Mouse (Mus musculus): ENCODE data around the gene Mrfap1.

The Mrfap1 gene

DNA sequence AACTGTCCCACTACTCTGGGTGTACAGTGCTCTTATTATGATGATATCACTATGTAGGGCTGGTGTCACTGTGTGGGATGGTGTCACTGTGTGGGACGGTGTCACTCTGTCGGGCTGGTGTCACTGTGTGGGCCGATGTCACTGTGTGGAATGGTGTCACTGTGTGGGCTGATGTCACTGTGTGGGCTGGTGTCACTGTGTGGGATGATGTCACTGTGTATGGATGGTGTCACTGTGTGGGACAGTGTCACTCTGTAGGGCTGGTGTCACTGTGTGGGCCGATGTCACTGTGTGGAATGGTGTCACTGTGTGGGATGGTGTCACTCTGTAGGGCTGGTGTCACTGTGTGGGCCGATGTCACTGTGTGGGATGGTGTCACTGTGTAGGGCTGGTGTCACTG is 10.5 kb downstream of the Mrfap1 start:
- no peak for DNase-seq (ENCODE audit: low spot score in 2 of 2)

DNA sequence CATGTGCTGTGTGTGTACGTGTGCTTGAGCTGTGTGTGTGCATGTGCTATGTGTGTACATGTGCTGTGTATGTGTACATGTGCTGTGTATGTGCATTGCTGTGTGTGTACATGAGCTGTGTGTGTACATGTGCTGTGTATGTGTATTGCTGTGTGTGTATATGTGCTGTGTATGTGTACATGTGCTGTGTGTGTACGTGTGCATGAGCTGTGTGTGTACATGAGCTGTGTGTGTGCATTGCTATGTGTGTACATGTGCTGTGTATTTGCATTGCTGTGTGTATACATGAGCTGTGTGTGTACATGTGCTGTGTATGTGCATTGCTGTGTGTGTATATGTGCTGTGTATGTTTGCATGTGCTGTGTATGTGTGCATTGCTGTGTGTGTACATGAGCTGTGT is 17.1 kb downstream of the Mrfap1 start:
- DNase-seq (ENCODE audit: low spot score in 2 of 2): no peak

DNA sequence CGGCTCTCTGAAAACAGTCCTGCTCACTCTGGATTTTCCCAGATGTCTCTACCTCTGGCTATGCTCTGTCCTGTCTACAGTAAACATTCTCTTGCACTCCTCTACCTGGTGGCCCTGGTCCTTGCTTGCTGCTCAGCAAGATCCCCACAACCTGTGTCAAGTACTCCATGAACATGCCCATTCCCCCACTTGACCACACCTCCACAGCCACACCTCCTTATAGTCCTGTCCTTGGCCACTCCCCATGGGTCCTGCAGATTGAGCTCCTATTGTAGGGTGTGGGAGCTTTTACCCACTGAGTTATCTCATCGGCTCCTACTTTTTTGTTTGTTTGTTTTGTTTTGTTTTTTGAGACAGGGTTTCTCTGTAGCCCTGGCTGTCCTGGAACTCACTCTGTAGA is 17.7 kb downstream of the Mrfap1 start:
- no peak for DNase-seq (ENCODE audit: low spot score in 2 of 2)

DNA sequence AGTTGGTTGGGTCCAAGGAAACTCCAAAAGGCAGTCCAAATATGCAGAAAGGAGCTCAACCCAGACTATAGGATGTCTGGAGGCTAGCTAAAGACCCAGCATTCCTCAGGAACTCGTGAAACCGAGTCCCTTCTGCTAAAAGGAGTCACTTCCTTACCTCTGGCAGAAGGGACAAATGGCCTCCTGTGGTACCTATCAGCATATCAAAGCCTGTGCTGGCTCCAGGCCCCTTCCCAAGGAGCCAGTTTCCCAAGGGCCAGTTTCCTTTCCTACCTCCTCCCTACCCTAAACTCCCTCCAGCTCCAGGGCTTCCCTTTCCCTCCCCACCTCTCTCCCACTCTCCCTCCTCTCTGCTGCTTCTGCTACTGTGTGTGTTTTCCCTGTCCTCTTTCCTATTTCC is 19.4 kb downstream of the Mrfap1 start:
- no peak for DNase-seq (ENCODE audit: low spot score in 2 of 2)

DNA sequence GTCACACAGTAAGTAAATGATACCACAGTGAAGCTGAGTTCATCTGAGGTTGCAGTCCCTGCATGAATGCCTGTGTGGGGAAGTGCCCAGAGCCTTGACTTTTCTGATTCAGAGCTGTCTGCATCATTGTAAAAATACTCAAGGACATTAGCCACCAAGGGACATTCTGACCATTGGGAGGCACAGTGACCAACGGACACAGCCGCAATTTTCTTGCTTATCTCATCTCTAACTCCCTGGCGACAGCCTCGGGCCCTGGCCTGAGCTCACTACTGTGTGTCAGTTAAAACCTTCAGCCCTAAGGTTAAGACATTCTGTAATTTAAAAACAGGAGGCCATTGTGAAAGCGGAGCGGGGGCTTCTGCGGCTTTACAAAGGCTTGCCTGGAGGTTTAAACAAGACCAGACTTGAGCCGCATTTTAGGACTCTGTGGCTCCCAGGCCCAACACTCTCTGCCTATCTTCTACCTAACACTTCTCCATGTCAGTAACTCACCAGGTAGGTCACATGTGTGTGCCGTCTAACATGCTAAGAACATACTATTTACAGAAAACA is 20.5 kb downstream of the Mrfap1 start:
- DNase-seq (ENCODE audit: low spot score in 2 of 2): no peak

DNA sequence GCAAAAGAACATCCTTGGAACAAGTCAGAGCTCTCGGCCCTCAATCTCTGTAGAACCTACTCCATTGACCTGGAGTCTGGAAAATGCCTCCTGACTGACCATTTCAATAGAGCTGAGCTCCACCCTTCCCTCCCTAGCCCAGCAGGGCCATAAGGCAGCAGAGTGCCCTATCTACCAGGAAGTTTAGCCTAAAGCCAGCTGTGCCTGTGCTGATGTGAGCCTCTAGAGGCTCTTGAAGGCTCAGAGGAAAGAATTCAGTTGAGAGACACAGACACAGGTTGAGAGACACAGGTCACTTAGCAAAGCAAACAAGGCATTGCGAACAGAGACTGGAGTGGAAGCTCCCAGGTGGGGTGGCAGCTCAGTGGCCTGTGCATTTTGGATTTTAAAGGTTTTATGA is 21.3 kb downstream of the Mrfap1 start:
- DNase-seq (ENCODE audit: low spot score in 2 of 2): no peak

DNA sequence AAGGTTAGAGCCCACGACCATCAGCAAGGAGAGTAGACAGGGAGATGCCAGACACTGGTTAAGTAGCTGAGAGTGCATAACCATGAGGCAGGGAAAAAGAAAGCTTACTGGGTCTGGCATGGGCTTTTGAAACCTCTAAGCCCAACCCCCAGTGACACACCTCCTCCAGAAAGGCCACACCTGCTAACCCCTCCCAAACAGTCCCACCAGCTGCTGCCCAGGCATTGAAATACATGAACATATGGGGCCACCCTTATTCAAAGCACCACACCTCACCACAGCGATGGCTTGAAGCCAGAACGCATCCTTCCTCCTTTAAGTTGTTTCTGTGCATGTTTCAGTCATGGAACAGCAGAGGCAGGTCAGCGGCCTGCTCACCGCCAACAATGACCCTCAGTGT is 24.0 kb downstream of the Mrfap1 start:
- DNase-seq (ENCODE audit: low spot score in 2 of 2): no peak

DNA sequence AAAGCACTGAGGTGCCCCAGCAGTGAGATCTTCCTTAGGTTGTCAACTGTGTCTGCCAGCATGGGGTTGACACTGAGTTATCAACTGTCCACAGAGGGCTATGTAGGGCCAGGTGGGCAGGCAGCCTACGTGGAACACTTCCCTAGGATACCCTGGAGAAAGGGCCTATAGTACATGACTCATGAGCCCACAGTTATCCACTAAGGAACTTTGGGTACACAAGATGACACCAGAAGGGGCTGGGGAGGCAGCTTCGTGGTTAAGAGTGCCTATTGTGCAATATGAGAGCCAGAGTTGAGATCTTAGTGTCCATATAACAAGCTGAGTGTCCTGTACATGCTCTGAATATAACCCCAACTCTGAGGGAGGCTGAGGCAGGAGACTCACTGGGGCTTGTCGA is 27.0 kb downstream of the Mrfap1 start:
- no peak for DNase-seq (ENCODE audit: low spot score in 2 of 2)

DNA sequence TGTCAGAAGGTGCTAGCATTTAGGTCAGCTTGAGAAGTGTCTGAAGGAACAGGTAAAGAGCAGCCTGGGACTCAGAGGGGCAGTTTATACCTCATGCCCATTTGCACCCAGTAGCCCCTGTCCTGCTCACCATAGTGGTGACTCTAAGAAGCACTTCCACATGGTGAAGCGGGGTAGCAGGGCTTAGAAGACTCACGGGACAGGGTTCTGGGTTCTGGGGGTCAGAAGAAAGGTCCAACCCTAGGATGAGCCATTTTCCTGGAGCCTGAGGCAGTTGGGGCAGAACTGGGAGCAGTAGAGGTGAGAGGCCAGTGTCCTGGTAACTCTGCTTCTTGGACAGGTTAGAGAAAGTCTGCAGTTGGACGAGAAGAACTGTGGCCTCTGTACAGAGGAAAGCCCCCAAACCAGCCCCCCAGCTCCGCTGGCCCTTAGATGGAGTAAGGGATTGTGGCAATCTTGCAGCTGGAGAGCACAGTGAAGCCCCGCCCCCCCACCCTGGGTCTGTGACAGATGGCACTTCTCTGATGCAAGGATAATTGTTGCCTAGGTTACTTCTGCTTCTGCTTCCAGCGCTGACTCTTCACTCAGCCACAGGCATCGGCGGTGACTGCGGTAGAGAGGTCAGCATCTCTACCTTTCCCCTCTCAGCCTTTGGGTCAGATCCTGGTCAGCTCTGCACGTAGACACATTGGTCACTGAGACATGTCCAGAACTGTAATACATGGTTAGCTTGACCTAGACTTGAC is 29.4 kb downstream of the Mrfap1 start:
- DNase-seq (ENCODE audit: low spot score in 2 of 2): no peak

DNA sequence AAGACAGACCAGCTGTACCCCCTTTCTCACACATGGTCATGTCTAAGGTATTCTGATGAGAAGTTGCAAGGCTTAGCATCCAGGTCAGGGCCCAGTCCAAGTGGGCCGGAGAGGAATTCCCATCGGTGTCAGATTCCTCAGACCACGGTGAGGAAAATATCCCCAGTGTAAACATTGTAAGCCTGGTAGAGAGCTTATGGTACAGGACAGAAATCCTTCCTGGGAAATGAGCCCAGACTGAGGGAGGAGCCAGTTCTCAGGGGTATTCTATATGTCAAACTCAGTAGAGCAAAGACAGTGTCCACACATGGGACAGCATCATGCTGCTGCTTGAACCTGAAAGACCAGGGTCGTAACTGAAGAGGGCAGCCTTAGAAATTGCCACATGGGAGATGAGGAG is 36.7 kb downstream of the Mrfap1 start:
- DNase-seq (ENCODE audit: low spot score in 2 of 2): no peak

DNA sequence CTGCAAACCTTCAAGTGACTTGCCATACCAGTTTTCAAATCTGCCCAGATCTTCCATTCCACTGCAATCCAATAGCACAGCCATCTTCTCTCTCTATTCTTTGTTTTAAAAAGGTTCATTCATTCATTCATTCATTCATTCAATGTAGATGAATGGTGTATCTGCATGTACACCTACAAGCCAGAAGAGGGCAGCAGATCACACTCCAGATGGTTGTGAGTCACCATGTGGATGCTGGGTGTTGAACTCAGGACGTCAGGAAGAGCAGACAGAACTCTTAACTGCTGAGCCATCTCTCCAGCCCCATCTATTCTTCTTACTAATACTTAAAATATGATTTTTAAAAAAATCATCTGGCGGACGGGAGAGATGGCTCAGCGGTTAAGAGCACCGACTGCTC is 39.5 kb downstream of the Mrfap1 start:
- no peak for DNase-seq (ENCODE audit: low spot score in 2 of 2)

DNA sequence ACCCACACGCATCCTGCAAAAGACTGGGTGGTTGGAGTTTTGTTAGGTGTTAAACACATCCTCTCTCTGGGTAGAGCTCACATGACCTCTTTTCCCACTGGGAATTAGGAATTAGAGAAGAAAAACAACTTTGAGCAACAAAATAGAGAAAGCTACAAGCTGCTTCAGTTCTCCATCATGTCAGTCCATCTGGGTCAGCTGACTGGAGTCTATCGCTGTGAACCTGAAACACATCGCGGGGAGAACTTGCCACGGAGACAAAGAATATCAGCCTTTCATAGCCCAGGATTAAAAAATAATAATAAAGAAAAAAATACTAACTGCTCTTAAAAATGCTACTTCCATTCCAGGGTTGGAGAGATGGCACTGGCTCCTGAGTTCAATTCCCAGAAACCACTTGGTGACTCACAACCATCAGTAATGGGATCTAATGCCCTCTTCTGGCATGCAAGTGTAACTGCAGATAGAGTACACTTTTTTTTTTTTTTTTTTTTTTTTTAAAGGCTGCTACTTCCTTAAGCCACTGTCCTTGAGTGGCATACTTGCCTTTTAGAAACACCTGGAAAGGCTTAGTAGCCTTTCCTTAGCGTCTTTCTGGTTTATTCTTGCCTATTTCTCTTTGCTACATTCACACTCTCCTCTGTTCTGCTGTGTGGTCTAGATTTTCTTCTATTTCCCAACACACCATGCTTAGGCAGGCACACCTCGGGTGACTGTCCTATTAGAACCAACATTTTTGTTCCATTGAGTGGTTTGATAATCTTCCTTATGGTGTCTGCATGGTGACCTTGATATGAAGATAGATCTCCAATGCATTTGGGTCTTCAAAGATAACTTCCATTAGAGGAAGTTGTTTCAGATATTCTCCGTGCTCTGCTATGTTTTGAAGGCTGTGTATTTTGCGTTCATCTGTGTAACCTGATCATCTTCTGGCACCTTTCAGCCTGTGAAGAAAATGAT is 46.2 kb downstream of the Mrfap1 start:
- DNase-seq (ENCODE audit: low spot score in 2 of 2): no peak

DNA sequence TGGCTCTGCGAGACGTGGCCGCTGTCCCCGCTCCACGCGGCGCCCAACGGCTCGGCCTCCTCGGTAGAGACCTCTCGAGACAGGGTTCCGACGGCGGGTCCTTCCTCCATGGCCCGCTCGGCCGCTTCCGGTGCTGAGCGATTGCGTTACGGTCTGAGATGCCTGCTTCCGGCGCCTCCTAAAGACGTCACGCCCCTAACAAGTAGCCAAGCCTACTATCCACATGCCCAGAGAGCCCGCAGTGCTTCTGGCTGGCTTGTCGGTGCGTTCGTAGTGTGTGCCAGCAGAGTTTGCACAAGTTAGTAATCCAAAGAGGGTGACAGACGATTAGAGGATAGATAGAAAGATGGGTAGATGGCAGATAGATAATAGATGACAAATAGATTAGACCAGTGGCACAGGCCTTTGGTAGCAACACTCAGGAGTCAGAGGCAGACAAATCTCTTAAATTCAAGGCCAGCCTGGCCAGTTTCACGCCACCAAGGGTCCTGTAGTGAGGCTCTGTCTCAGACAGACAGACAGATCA is 48.0 kb downstream of the Mrfap1 start, which contains the start of gene Bloc1s4:
Bloc1s4 (minus strand) TSS at position 115 of the 526 bp plus-strand sequence.
- DNase-seq (ENCODE audit: low spot score in 2 of 2): peak; percentile 76 to 87

DNA sequence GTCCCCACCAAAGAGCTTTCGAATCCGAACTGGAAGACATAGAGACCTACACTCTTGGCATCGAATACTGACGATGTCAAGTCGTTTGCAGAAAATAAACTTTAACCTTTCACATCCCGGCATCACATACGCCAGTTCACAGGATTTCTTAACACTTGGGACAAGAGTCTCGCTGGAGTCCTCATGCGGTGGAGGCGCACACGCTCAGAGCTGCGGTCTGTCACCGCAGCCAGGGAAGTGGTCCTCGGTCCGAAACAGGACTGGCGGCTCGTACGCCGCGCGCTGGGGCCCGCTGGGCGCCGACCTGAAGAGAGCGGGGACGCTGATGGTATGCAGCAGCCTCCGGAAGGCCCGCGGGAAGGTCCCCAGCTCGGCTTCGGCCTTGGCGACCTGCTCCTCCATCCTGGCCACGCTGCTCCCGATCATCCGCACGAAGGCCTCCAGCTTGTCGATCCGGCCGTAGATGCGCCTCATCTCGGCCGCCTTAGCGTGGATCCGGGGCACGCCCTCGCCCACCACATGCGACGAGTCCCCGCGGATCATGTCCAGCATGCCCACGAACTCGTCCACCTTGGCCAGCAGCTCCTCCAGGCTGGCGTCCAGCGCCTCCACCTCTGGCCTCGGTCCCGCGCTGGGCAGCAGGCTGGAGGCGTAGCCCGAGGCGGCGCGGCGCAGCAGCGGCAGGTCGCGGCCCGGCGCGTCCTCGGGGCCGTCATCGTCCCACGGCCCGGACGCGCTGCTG is 48.6 kb downstream of the Mrfap1 start:
- peak in 1 of 2 experiments; percentile 30 for DNase-seq (ENCODE audit: low spot score in 2 of 2)

DNA sequence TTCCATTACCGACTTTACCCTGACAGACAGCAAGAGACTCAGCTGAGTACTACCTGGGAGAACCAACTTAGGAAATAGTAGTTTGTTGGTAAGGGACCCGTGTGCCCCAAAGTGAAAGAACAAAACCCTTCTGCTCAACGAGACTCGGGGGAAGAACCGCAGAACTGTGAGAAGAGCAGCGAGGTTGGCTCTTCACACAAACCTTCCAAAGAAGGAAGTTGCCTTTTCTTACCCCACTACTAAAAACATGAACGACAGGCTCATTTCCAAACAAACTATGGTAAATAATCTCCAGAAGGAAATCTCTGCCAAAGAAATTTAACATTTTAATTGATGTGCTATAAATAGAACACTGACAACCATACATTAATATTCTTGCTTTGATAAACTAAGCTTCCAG is 49.5 kb downstream of the Mrfap1 start:
- no peak for DNase-seq (ENCODE audit: low spot score in 2 of 2)

Measured in spleen, postnatal 14 days (tissue).